Mouse (Mus musculus) B cell, adult (primary cell): ENCODE measurements around the gene Inca1. TPM values are rescaled to one million over a fixed set of nuclear protein-coding genes. Genes with fewer than 3 reads are reported as not detected.

Source experiments
- total RNA-seq: library from RNA; stranded (reverse); gene quantifications from 4 replicates; pipeline ENCODE4 v1.2.4, GENCODE M21; 2023; ENCODE audit not compliant: inconsistent age

Inca1 gene
- 0.71 to 4.0 TPM (median 2.1 TPM) in 4 replicates for total RNA-seq

DNA sequence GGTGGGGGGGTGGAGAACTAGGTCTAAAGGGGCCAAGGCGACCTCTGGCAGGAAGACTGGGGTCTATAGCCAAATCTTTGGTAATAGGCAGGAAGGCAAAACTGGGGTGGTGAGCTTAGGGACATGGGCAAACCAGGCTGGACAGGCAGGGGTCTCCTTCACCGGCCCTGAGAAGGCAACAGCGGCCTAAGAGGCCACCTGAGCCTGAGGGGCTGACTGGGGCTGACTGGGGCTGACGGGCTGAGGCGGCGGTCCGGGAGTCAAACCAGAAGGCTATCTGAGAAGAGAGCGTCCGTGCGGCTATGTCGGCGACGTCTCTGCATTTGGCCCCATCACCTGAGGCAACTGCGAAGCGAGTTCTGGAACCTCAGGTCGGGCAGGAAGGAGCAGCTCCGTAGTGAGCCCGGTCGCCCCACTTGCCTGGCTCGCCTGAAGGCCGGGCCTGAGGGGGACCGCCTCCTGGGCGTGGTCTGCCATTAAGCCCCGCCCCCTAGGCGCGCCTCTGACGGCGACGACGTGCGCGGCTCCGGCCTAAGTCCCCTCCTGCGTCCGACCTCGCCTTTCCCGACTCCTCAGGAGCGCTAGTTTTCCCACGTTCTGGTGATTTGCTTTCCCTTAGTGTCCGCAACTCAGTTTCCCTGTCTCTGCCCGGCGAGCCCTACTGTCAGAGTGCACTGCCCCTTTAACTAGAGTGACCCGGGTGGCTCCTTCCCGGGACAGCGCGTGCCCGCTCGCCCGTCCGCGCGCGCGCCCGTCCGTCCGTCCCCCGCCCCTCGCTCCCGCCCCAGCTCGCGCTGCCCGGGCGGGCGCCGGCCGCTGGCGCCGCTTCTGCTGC lies at the start of gene Inca1, which contains the start of gene Kif1c:
Gene Inca1, minus strand, starts transcription at position 434 of the 835 bp plus-strand sequence.
Gene Kif1c, plus strand, starts transcription at position 827 of the 835 bp plus-strand sequence.

DNA sequence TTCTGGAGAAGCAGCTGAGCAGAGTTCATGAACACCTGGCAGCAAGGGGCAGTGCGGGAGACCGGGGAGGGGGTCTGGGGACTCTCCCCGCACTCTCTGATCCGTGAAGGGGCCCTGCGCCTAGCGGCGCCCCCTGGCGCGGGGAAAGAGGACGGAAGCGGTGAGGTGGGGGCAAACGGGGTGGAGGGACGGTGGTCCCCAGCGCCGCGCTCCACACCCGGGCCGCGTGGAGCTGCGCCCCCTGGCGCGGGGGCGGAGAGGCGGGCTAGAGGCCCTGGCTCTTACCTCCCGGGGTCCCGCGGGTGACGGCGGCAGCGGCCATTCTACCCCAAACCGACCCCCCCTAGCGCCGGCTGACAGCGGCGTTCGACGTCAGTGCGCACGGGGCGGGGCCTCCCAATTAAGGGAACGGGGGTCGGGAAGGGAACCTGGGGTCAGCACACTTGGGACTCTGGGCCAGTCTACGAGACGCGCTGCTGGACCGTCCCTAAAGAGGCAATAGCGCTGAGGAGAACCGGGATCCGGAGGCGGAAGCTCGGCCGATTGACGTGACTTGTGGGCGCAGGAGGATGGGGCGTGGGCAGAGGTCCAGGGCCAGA lies 12.3 kb downstream of the Inca1 start, which contains the start of gene Camta2:
Gene Camta2, minus strand, starts transcription at position 505 of the 599 bp plus-strand sequence.

DNA sequence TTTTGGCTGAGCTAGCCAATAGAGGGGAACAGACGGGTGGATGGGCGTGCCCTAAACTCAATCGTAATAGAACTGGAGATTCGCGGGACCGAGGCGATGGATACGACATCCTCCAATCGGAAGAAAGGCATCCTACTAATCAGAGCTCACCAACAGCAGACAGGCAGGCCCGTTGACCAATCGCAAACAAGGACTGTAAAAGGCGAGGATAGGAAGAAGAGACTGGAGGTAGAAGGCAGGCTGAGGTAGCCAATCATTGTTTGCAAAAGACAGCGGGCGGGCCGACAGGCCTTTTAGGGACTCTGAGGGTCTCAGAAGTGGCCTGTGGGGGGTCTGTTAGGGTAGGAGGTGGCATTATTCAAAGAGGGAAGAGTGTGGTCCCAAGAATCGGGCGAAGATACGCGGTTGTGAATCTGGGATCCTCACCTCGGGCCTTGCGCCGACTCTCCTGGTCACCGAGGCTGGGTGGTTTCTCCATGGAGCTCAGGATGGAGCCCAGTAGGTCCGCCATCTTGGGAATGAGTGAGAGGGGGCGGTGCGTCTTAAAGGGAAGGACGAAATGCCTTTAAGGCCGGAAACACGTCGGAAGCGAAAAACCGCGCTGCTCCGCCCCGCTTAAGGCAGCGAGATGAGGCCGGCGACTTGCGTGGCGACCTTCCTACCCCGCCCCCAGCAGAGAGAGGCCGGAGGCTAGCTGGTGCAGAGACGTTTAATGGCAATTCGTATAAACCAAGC lies 31.0 kb downstream of the Inca1 start, which contains the start of gene Spag7:
Gene Spag7, minus strand, starts transcription at position 646 of the 735 bp plus-strand sequence.

DNA sequence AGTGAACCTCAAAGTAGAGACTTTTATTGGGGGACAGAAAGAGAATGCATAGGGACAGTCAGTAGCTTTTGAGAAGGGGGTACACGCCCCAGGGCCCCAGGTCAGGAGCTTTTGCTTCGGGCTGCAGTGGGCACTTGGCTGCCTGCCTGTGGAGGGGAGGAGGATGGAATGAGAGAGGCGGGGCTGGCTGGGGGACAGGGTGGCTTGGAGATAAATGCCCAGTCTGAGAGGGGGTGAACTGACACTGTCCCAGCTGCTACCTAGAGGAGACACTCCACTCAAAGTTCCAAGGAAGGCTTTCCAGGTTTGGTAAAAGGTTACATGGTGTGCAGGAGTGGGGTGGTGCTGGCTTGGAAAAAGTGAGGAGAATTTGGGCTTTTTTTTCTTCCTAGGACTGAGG lies 43.0 kb downstream of the Inca1 start, which contains the start of gene Eno3:
Gene Eno3, plus strand, starts transcription at position 239 of the 400 bp plus-strand sequence.

DNA sequence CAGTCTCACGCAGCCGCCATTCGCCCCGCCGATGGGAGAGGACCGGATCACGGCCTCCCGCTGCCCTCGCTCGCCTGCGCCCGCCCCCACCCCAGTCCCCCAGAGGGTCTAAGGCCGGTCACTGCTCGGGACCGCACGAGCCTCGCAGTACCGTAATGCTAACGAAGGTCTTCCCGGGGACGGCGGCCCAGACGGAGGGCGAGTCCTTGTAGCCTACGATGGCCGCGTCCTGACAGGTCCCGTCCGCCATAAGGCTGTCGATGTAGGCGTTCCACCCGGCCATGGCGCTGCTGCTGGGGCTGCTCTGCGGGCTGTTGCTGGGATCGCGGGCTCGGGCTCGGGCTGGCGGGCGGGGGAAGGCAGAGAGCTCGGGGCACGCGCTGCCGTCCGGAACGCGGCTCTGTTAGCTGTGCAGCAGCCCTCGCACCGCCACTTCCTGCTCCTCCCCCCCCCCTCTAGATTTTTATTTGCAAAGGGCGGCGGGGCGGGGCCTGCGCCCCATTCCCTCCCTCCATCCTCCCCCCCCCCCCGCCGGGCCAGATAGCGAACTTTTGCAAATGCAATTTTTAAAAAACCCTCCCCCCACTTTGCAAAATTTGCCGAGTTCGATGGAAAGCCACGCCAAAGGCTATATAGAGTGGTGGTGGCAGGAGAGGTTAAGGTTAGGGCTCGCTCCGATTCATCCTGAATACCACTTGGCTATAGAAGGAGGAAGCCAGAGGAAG lies 45.6 kb downstream of the Inca1 start, which contains the start of gene Pfn1:
Gene Pfn1, minus strand, starts transcription at position 447 of the 725 bp plus-strand sequence.

DNA sequence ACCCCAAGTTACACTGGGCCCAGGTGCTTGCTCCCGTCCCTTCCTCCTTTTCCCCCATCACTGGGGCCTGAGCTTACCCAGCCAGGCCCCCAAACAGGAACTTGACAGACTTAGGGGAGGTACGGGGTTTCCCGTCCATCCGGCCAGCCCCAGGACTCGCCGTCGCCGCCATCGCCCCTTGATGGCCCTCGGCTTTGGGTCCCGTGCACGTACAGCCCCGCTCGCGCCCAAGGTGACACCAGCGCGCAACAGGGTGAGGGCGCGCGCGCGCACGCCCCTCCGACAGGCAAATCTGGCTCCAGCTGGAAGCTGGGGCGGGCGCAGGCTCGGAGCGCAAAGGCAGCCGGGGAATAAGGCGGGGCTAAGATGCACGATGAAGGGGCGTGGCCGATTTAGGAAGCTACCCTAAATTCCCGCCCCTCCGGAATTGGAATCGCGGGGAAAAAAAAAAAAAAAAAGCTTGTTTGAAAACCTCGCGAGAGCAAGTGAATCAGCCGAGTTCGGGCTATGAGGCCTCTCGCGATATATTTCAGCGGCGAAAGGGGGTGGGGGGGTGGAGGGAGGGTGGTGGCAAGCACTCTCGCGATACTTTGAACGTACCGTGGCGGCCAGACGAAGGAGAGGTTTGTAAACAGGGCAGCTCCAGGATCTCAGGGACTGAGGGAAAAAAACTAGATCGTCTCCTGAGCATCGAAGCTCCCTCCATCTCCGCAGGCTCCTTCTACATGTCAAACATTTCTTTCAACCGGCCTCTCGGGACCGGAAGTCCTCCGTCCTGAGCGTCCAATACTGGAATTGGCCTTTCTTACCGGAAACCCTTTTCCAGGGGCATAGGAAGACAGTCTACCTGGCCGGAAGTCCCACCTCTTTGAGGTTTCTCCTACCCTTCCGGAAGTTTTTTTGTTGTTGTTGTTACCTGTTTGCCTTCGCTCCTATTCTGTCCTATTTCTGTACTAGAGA lies 53.0 kb downstream of the Inca1 start, which contains the start of the genes Rnf167 and Slc25a11:
Gene Rnf167, plus strand, starts transcription at position 545 of the 960 bp plus-strand sequence.
Gene Slc25a11, minus strand, starts transcription at position 789 of the 960 bp plus-strand sequence.

DNA sequence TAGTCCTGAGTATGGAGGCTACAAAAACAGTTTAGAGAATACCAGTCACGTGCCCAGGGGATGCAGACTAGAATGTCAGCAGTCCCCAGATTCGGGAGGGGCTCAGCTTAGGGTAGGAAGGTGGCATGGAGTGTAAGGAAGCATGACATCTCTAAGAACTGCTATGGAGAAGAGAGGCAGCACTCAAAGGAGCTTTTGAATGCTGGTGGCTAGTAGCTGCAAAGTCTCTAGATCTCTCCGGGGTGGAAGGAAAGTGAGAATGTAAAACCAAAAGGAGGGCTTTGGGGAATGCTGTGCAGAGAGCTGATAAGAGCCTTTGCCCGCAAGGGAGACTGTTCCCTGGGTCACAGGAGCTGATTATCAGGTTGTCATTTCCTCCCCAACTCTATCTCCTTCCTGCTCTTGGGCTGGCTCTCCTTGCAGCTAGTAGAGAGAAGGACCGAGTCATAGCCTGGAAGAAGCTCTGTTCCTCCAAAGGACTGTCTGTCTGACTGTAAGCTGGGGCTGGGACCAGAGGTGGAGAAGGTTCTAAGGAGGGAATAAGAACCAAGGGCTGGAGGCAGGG lies 61.2 kb downstream of the Inca1 start, which contains the start of gene Gp1ba:
Gene Gp1ba, plus strand, starts transcription at position 409 of the 565 bp plus-strand sequence.

Other genes with a start within 250 kb of the Inca1 start
- 39.8 to 46.9 TPM (median 43.4 TPM) in 4 replicates for gene Med11, start 248.2 kb downstream of the Inca1 start, total RNA-seq
- gene Zmynd15, start 240.7 kb downstream of the Inca1 start, total RNA-seq: 1.3 to 2.1 TPM (median 1.4 TPM) in 4 replicates
- 6.6 to 9.3 TPM (median 7.2 TPM) in 4 replicates for gene Cxcl16, start 240.2 kb downstream of the Inca1 start, total RNA-seq
- not detected in 4 replicates for gene Tm4sf5, start 194.9 kb downstream of the Inca1 start, total RNA-seq
- not detected in 4 replicates for gene Vmo1, start 185.5 kb downstream of the Inca1 start, total RNA-seq
- gene Gltpd2, start 181.0 kb downstream of the Inca1 start, total RNA-seq: not detected in 4 replicates
- gene Psmb6, start 174.8 kb downstream of the Inca1 start, total RNA-seq: 124 to 141 TPM (median 128 TPM) in 4 replicates
- gene Gm40193, start 167.2 kb downstream of the Inca1 start, total RNA-seq: not detected in 4 replicates
- gene Pld2, start 160.1 kb downstream of the Inca1 start, total RNA-seq: 3.3 to 6.4 TPM (median 4.5 TPM) in 4 replicates
- gene Mink1, start 137.3 kb downstream of the Inca1 start, total RNA-seq: 79.8 to 99.2 TPM (median 86.0 TPM) in 4 replicates
- gene 4930544D05Rik, start 84.3 kb downstream of the Inca1 start, total RNA-seq: 1.6 TPM in 1 of 4 replicates, not detected in the others
- gene Chrne, start 80.9 kb downstream of the Inca1 start, total RNA-seq: 1.1 to 1.2 TPM in 2 of 4 replicates, not detected in the others
- gene Gp1ba, start 61.0 kb downstream of the Inca1 start, total RNA-seq: 0.29 TPM in 1 of 4 replicates, not detected in the others
- 206 to 218 TPM (median 207 TPM) in 4 replicates for gene Rnf167, start 52.9 kb downstream of the Inca1 start, total RNA-seq
- gene Slc25a11, start 52.7 kb downstream of the Inca1 start, total RNA-seq: 74.1 to 86.5 TPM (median 81.8 TPM) in 4 replicates
- gene Pfn1, start 45.5 kb downstream of the Inca1 start, total RNA-seq: 1,394 to 1,549 TPM (median 1,435 TPM) in 4 replicates
- 30.9 to 40.5 TPM (median 35.3 TPM) in 4 replicates for gene Eno3, start 43.0 kb downstream of the Inca1 start, total RNA-seq
- 37.7 to 45.8 TPM (median 44.0 TPM) in 4 replicates for gene Spag7, start 30.7 kb downstream of the Inca1 start, total RNA-seq
- 57.0 to 68.2 TPM (median 65.4 TPM) in 4 replicates for gene Camta2, start 12.1 kb downstream of the Inca1 start, total RNA-seq
- gene Kif1c, start 393 bp upstream of the Inca1 start, total RNA-seq: 30.9 to 35.3 TPM (median 32.4 TPM) in 4 replicates
- gene Zfp3, start 64.1 kb upstream of the Inca1 start, total RNA-seq: 2.1 to 2.6 TPM (median 2.4 TPM) in 4 replicates
- 20.5 to 28.8 TPM (median 24.4 TPM) in 4 replicates for gene Scimp, start 112.4 kb upstream of the Inca1 start, total RNA-seq
- gene Rabep1, start 144.6 kb upstream of the Inca1 start, total RNA-seq: 52.7 to 57.4 TPM (median 54.9 TPM) in 4 replicates